Mouse (Mus musculus): ENCODE measurements around the gene Ccl26.
"Not testable (repeated sequence)": the region's sequence is repeated elsewhere in the genome, so short reads cannot be mapped to it uniquely, and the experiment has no call there.

Ccl26 gene

DNA sequence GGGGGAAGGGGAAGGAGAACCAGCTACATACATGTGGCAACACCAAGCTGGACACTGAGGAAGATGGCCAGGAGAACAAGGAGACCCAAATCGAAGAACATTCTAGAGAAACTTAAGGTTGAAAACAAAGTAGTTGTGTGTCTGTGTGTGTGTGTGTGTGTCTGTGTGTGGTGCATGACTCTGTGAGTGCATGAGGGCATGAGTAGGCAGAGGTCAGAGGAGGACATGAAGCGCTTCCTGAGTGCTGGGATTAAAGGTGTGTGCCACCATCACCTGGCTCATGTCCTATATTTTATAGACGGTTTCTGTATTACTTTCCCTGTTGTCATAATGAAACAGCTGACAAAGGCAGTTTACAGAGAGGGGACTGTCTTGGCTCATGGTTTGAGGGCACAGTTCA, at the start of gene Ccl26:
Gene Ccl26 (minus strand): TSS at position 101 of the 400 bp plus-strand sequence.
- no peak for DNase-seq

DNA sequence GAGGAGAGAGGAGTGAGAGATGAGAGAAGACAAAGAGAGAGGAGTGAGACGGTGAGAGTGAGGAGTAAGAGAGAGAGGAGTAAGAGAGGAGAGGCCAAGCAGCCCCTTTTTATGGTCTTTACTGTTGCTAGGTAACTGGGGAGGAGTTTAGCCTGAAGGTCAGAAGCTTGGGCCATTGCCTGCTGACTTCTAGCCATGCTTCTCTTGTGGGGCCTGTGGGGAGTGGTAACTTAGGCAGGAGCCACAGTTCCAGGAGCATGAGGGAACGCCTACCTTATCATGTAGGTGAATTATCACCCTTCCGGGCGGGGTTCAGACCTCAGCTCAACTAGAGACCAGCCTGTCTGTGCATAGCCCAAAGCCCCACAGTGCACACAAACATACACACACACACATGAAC, 46.4 kb upstream of the Ccl26 start:
- no peak for DNase-seq

DNA sequence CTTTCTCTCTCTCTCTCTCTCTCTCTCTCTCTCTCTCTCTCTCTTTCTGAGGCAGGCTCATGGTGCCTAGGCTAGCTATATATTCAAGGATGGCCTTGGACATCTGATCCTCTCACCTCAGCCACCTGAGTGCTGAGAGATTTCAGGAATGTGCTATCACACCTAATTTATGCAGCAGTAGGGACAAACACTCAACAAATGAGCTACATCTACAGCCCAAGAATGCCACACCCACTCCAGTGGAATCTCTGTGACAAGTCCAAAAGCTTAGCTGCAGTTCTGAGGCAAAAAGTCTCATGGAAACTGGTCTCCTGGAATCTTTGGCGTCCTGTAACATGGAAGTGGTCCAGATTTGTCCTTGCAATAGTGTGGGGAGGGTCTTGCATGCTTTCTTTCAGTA, 44.2 kb upstream of the Ccl26 start:
- DNase-seq, result no peak

DNA sequence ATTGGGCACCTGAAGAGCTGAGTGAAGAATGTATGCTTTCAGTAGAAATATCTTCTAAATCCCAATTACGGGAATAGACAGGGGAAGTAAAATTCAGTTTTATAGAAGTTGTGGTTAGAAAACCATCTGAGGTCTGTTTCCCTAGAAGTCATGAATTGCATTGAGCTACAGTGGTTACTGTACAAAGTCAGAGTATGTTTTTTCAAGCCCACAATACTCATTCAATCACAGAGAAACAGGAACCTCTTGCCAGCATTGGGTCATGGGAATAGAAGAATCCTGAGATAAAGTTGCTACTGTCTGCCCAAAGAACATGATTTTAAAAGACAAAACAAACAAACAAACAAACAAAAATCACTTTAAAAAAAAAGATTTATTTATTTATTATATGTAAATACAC, 43.3 kb upstream of the Ccl26 start:
- DNase-seq, result not testable (repeated sequence)

DNA sequence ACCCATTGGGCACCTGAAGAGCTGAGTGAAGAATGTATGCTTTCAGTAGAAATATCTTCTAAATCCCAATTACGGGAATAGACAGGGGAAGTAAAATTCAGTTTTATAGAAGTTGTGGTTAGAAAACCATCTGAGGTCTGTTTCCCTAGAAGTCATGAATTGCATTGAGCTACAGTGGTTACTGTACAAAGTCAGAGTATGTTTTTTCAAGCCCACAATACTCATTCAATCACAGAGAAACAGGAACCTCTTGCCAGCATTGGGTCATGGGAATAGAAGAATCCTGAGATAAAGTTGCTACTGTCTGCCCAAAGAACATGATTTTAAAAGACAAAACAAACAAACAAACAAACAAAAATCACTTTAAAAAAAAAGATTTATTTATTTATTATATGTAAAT, 41.3 kb upstream of the Ccl26 start:
- DNase-seq, result not testable (repeated sequence)

DNA sequence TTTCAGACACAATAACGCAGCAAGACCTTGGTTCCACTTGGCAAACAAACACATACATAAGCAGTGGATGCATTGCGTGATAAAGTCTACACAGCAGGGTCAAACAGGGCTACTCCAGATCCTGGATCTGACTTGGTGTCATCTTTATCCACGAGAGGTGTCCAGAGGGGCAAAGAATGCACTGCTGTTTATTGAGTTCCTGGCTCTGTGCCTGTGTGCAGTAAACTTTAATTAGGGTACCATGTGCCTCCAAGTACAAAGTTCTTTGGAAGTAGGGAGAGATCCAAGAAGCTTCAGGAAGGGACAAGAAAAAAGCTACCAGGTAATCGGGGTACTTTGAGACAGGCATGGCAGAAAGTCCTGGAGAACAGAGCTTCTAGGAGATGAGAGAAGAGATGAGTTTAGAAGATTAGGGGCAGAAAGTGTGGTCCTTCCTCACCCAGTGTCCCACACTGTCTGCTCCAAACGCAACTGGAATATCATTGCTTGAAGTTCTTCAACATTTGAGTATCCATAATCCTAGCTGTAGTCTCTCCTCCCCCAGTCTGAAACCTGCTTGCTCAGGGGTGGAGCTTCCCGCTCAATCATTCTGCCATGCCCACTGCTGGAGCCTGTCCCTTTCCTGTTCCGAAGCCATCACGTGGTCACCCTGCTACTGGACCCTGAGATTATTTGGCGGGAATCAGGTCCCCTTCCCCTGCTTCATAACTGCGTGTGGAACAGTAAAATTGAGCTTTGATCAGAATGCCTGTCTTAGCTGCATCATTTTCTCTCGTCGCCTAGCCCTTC, 26.8 kb upstream of the Ccl26 start:
- DNase-seq, result no peak

DNA sequence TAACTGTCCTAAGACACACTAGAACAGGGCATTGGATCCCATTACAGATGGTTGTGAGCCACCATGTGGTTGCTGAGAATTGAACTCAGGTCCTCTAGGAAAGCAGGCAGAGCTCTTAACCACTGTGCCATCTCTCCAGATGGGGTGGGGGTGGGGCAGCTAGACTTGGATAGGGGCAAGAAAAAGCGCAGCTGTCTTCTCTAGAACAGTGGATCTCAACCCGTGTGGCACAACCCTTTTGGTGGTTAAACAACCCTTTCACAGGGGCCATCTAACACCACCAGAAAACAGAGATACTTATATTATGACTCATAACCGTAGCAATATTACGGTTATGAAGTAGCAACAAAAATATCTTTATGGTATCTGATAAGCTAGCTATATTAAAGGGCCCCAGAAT, 24.4 kb upstream of the Ccl26 start:
- DNase-seq, result no peak

DNA sequence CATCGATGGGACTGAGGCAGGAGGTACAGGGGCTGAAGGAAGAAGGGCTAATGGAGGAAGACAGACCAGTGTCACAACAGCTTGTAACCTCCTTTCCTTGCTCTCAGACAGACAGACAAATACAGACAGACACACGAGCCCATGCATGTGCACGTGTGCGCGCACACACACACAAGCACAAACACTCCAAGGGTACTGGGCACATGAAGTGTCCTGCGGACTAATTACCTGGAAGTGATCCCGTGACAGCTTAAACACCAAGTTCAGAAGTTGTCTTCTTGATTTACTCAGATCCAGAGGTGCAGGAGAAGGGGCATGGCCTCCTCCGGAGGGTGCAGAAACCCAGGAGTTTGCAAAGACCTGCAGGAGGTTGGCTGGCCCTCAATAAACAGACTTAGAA, 22.3 kb upstream of the Ccl26 start:
- no peak for DNase-seq

DNA sequence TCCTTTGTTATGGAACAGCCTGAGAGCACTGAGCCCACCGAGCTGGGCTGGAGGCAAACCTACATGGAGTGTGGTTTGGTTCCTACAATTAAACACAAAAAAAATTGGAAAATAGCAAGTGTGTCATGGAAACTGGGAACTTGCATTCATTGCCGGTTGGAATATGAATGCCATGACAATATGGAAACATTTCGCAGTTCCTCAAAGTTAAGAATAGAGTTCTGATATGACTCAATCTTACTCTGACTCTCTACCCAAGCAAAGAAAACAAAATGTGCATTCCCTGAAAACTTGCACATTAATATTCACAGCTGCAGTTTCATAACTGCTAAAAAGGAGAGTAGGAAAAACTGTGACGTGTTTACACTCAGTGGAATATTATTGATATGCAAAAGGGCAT, 19.0 kb upstream of the Ccl26 start:
- no peak for DNase-seq

DNA sequence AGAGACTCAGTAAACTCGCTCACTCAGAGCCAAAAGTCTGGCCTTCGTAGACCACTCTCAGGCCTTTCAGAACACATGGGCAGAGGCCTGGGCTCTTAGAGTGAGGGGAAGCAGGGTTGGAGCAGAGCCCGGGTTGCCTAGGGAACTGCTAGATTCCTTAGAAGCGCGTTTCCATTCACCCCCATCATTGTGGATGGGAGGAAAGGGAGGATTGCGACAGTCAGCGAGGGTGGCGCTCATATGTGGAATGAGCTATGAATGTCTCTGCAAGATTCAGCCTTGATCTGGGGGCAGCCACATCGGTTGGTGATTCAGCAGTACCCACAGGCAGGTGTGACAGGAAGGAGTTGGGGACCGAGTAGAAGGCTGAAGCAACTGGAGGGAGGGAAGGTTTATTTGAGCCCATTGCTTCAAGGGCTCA, 16.0 kb upstream of the Ccl26 start:
- DNase-seq, result no peak

DNA sequence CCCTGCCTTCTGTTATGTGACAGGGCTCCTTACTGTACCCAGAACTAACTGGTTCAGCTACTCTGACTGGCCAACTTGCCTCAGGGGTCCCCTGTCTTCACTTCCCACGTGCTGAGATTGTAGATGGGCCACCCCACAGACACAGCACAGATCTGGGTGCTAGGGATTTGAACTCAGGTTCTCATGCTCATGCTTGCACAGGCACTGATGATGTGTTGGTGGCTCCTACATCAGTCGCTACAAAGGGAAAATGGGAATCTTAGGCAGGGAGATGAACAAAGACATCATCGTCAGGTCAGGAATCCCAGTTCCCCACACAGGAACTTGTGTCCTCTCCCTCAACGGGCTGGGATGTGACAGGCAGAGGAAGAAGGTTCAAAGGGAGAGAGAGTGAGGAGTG, 12.7 kb upstream of the Ccl26 start:
- DNase-seq, result no peak

DNA sequence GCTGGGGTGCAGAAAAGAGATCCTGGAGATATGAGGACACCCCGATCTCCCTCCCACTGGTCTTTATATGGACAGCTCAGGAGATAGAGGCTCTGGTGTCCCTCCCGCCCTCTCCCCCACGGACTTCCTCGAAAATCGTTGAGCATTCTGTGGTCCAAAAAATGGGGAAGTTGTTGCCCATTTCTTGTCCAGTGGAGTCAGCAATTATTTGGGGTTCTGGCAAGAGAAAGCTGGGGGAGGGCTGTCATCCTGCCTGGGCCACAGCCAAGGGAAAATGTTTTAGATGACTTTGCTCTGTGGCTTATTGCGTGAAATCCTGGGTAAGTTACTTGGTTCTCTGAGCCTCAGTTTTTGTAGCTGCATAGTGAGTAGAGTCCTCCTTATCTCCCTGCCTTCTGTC, 9.6 kb upstream of the Ccl26 start, which contains the start of gene Ccl24:
Gene Ccl24 (minus strand): TSS at position 44 of the 400 bp plus-strand sequence.
- DNase-seq, result no peak

DNA sequence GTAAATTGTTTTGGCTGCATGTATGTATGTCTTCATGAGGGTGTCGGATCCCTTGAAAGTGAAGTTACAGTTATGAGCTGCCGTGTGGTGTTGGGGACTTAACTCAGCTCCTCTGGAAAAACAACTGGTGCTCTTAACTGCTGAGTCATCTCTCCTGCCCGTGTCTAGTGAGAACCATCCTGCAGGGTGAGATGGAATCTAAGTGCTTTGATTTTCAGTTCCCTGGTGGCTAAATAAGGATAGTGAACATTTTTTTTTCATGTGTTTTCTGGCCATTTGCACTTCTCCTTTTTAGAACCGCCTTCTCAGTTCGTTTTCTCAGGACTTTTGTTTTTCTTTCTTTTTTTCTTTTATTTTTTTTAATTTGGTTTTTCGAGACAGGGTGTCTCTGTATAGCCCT, 5.3 kb upstream of the Ccl26 start:
- DNase-seq, result no peak

DNA sequence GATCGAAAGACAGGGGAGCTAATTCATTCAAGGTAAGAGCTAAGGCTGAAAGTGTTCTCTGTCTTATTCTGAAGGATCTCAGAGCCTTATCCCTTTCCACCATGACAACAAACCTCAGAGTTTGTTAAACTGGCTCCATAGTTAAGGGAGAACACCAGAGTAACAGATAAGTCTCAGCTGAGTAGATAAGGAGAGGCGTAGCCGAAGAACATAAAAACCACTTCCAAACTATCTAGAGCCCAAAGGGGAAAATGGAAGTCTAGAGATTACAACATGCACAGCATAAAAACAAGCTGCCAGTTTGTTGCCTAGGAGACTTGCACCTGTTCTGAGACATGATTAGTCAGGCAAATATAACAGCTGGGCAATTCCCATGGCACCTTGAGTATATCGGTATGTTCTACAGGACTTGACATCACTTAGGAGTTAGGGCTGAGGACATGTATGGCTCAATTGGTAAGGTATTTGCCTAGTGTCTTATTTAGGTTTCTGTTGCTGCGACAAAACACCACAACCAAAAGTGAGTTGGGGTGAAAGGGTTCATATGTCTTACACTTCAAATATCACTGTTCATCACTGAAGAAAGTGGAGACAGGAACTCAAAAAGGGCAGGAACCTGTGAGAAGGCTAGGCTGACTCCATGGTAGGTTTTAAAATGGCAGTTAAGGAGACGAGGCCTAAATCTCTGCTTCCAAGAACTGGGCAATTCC, 4.3 kb upstream of the Ccl26 start:
- no peak for DNase-seq

DNA sequence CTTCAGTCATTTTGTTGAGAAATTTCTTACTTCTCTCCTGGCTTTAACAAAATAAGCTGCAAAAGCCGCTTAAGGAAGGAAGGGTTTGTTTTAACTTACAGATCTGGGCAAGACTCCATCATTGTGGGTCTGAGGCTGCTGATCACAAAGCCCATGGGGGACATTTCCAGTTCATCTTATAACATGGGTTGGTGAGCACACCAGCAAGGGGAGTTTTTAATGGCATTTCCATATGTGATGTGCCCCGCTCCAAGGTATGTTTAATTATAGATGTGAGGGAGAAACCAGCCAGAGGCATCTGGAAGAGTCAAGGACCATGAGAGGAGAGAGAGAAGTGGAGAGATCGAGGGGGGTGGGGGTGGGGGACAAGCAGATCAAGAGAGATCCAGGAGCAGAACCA, 5.7 kb downstream of the Ccl26 start:
- no peak for DNase-seq

DNA sequence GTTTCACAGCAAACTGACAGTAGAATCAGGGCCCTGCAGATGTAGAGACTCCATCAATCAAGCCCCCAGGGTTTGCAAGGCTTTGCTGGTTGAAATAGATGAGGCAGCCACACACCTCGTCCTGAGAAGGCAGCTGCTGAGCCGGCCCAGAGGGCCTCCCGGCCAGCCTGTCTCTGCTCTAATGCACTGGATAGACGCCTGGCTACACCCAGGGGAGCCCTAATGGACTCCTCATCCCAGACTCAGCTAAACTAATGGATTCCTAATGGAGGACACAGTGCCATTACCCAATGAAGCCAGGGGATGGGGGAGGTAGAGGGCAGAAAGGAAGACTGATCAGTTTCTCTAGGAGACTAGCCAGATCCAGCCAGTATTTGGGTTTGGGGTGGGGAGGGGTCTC, 6.3 kb downstream of the Ccl26 start:
- no peak for DNase-seq

DNA sequence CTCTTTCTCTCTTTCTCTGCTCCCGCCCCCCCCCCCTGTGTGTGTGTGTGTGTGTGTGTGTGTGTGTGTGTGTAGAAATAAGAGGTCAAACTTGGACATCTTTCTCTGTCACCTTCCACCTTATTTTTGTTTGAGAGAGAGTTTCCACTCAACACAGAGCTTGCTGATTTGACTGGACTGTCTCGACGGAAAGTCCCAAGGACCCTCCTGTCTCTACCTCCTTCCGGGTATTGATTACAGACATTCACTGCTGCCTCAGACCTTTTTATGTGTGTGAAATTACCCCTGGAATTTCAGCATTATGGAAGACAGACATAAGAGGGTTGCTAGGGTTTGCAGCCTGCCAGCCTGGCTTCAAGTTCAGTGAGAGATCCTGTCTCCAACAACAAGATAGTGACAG, 7.1 kb downstream of the Ccl26 start:
- no peak for DNase-seq

DNA sequence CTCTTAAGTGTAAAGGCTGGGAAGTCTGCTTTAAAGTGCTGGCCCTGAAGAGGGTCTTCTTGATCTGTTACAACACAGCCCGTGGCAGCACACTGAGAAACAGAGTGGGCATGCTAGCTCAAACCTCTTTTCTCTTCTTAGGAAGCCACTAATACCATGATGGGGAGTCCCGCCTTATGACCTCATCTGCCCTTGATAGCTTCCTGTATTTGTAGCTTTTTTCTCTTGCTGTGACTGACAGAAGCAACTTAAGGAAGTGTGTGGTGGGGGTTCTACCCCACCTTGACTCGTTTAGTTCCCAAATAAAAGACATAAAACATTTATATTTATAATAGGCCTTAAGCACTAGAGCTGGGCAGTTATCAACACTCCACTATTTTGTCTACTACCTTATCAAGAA, 11.8 kb downstream of the Ccl26 start:
- no peak for DNase-seq

DNA sequence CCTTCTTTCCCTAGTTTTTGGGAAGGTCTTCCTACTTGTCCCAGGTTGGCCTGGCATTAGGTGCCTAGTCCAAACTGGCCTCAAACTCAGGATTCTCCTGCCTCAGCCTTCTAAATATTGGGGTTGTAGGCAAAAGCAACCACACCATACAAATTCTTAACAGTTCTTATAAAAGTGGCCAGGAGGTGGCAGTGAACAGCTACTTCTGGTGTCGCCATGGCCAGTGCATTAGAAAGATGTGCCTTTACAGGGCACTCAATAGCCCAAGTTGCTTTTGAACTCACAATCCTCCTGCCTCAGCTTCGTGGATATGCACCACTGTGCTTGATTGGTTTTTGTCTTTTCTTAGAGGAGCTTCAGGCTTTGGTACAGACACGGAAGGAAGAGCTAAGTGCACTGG, 12.5 kb downstream of the Ccl26 start:
- no peak for DNase-seq

DNA sequence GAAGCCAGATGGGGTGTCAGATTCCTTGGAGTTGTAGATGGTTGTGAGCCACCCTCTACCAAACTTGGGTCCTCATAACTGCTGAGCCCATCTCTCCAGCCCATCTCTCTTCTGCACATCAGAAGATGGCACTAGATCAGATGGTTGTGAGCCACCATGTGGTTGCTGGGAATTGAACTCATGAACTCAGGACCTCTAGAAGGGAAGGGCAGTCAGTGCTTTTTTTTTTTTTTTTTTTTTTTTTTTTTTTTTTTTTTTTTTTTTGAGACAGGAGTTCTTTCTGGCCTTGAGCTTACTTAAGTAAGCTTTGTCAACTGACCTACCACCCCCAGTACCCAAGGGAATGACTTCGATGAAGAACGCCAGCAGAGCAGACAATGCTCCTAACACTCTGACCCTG, 15.4 kb downstream of the Ccl26 start:
- no peak for DNase-seq

DNA sequence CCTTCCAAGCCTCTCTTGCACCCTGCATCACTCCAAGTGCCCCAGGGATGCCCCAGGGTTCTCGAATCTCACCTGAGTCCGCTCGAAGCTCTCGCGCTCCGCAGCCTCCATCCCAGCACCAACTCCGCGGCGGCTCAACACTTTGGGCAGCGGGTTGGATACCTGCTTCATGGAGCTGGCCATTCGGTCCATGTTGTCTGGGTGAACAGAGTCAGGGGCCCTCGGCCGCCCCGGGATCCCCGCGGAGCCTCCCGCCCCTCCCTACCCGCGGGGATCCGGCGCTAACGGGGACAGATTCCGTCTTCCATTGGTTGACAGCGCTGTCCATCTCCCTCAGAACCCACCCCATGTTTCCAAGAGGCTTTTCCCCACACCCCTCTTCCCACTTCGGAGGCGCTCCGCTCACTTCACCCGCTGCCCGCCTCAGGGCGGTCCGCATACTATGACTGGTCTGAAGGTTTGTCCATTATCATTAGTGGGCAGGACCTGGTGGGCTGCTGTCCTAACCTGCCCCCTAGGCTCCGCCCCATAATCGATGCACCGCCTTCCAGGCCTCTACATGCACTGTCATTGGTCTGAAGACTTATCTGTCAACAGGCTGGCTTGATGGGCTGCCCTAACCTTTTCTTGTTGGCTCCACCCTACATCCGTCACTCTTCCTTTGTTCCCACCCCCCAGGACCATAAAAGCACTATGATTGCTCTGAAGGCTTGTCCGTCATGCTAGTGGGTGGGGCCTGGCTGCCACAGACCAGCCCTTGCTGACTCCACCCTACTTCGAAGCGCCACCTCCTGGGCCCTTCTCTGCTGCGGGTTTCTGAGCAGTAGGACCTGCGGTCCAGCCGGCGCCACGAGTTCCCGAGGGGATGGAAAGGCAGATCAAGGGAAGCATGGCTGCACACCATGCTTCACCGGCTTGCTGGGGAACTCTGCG, 18.2 kb downstream of the Ccl26 start, which contains the start of gene Hip1:
Gene Hip1 (minus strand): TSS at position 256 of the 933 bp plus-strand sequence.
- peak; percentile 90 to 96 for DNase-seq

DNA sequence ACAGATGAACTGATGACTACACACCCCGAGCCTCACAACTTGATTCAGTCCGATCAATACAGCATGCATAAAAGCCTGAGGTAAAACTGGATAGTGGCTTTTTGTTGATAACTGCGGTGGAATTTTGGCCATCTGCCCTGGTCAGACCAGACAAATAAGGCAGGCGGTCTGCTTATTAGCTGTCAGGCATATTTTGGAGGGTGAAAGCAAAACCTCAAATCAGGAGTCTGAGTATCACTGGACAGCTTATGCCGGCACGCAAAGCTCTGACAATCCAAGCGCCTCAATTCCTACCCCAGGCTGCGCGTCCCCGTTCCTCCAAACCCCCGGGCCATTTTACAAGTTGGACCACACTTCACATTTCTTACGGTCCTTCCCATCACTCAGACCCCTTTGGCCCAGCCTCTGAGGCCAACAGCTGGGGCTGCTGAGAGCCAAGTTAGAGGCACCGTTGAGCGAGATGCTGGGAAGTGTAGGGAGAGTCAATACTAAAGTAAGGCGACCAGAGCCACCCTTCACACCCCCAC, 19.3 kb downstream of the Ccl26 start:
- DNase-seq, result no peak

DNA sequence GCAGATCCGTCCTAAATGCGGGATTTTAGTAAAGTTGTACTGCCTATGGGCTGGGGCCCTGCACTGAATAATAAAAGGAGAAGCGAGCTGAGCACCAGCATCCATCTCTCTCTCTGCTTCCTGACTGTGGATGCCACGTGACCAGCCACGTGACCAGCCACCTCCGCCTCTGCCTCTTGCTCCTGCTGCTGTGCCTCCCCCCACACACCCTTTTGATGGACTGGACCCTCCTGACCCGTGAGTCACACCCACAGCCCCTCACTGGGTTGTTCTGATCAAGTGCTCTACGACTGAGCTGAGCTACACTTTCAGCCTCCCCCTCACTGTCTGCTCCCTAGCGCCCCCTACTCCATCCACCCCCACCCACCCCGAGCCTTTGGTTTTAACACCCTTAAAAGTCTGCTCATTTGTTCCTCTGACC, 25.6 kb downstream of the Ccl26 start:
- DNase-seq, result peak in 1 of 2 experiments; percentile 5

Measured in thymus, adult 18-20 months (tissue).